In the genomic region with DNA sequence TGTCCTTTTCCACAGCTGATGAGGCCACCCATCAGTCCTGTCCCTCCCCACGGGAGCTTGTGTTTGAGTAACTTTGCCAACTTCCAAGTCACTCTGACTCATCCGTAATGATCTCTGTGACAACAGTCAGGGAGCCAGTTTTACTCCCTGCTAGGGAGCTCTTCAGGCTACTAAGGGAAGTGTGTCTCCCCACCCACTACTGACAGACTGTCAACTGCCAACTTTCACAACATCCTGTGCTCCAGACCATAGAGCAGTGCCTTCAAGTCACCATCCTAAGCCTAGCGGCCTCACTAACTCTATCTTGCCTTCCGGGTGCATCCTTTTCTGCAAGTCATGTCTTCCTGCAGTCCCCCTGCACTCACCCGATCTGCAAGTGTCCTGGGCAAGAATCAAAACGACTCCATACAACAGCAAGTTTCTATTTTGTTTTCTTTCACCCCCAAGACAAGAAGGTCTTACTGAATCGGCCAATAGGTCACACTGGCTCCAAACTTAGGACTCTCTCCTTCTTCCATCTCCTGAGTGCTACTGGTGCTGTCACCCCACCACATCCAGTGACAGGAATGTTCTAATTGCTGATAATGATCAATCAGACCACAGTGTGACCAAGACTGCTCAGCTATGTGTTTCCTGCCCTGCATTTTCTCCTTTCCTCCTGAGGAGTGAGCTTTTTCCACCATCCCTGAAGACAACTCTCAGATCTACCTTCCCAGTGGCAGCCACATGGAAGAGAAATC, we compare ENCODE assay signal across 8 mouse cellular contexts. TPM values are rescaled to one million over a fixed set of nuclear protein-coding genes. Genes with fewer than 3 reads are reported as not detected.
DNase-seq lines count a peak whose midpoint lies in the region; ATAC-seq lines count a peak whose summit lies in the region.

No protein-coding gene starts in this region.

- no peak overlapping the region for H3K4me3 ChIP-seq in heart, embryonic 13.5 days
- H3K4me3 ChIP-seq in midbrain, embryonic 16.5 days (ENCODE audit: low read depth, low read length) = no peak overlapping the region

- H3K4me2 ChIP-seq in heart, embryonic 13.5 days = no peak overlapping the region
- H3K4me2 ChIP-seq in midbrain, embryonic 16.5 days (ENCODE audit: low read length) = no peak overlapping the region

- DNase-seq in spleen, postnatal 36 days (ENCODE audit: low spot score in 2 of 2) = peak; percentile 10 to 41
- no peak for DNase-seq in spleen, postnatal 14 days (ENCODE audit: low spot score in 2 of 2)
- peak; percentile 52 for DNase-seq in lung, postnatal 10 days
- DNase-seq in thymus, postnatal 25 days = peak; percentile 55
- DNase-seq in cerebellum, adult 9-11 months = no peak
- DNase-seq in kidney, postnatal 36 days = no peak

- ATAC-seq in heart, embryonic 13.5 days (ENCODE audit: extremely low read depth, insufficient number of reproducible peaks, low FRiP score, low TSS enrichment) = no peak
- ATAC-seq in midbrain, embryonic 16.5 days = no peak

- H3K27ac ChIP-seq in heart, embryonic 13.5 days (replicated peaks) = no peak overlapping the region
- no peak overlapping the region for H3K27ac ChIP-seq in midbrain, embryonic 16.5 days (ENCODE audit: low read length)

- WGBS in heart, embryonic 13.5 days = 31% methylated on average over 7 of the region's 7 CpGs
- 78% methylated on average over 7 of the region's 7 CpGs for WGBS in midbrain, embryonic 16.5 days

- H3K27me3 ChIP-seq in heart, embryonic 13.5 days (replicated peaks) = no peaks in the 10 kb centered on the region
- H3K27me3 ChIP-seq in midbrain, embryonic 16.5 days (ENCODE audit: control insufficient read depth, insufficient read depth, low read depth, low read length) = no peaks in the 10 kb centered on the region

- no peaks in the 10 kb centered on the region for H3K9me3 ChIP-seq in heart, embryonic 13.5 days
- no peaks in the 10 kb centered on the region for H3K9me3 ChIP-seq in midbrain, embryonic 16.5 days (replicated peaks; ENCODE audit: control insufficient read depth, low read length, poor library complexity, severe bottlenecking)

- H3K4me1 ChIP-seq in heart, embryonic 13.5 days = peaks cover 17% of the 10 kb centered on the region
- H3K4me1 ChIP-seq in midbrain, embryonic 16.5 days (ENCODE audit: control insufficient read depth, insufficient read depth, low read length) = peaks cover 9% of the 10 kb centered on the region; the same call in 1 of the 2 replicates

- peak overlapping the region; percentile 19; the same call in 1 of the 2 replicates for H3K9ac ChIP-seq in heart, embryonic 13.5 days
- no peak overlapping the region for H3K9ac ChIP-seq in midbrain, embryonic 16.5 days (ENCODE audit: low read depth, low read length)

- H3K36me3 ChIP-seq in heart, embryonic 13.5 days = no peaks in the 10 kb centered on the region
- no peaks in the 10 kb centered on the region for H3K36me3 ChIP-seq in midbrain, embryonic 16.5 days (ENCODE audit: control insufficient read depth, insufficient read depth, low read length)

RNA-seq across cellular contexts. Expression of a gene that starts 43.3 kb away (rescaled TPM):
- 11.8 and 13.6 TPM in 2 replicates for polyA plus RNA-seq in heart, embryonic 13.5 days (2015; fragmentation: Nextera tagmentation; extraction: Ambion mirVana)
- 146 and 149 TPM in 2 replicates for polyA plus RNA-seq in midbrain, embryonic 16.5 days (2015; fragmentation: Nextera tagmentation; extraction: Ambion mirVana)

Comparison
In these comparisons a context has a peak if more than half of its experiments do, and no peak if none do; other contexts are left out.
1. DNase-seq: peak in spleen, postnatal 36 days (2 of 2), lung, postnatal 10 days (single experiment) and thymus, postnatal 25 days (single experiment); none in spleen, postnatal 14 days (0 of 2), cerebellum, adult 9-11 months (single experiment) and kidney, postnatal 36 days (0 of 2).
2. RNA of a gene that starts 43.3 kb away (polyA plus RNA-seq): 146 to 149 TPM in midbrain, embryonic 16.5 days; 11.8 to 13.6 TPM in heart, embryonic 13.5 days; every median in the first group is over 10 times any median in the second.